Mouse (Mus musculus) spleen, adult 2 months (tissue): ENCODE data around the gene Fam173a. TPM values are rescaled to one million over a fixed set of nuclear protein-coding genes. Genes with fewer than 3 reads are reported as not detected.

Experiments
- DNase-seq, 2 experiments: peaks; one replicate each; pipeline versions ENCODE4 v3.0.0 to v3.0.0-alpha.2; 2012 to 2021; ENCODE audit warnings: low spot score in 2 of 2, low read depth in 1 of 2
- H3K27ac ChIP-seq: fragments of 200-500 bp; 2 replicates; pipeline ENCODE4 v1.5.1; 2012; ENCODE audit warnings: low read length, inconsistent platforms; ENCODE audit not compliant: insufficient read depth
- H3K27me3 ChIP-seq: fragments of 200-500 bp; 2 replicates; pipeline ENCODE4 v1.6.1; 2012; ENCODE audit warnings: mild to moderate bottlenecking, moderate library complexity, low read length, inconsistent platforms; ENCODE audit not compliant: control insufficient read depth, insufficient read depth
- H3K36me3 ChIP-seq: fragments of 200-500 bp; 2 replicates; pipeline ENCODE4 v1.6.1; 2012; ENCODE audit warnings: mild to moderate bottlenecking, low read length, inconsistent platforms; ENCODE audit not compliant: control insufficient read depth, insufficient read depth
- H3K4me1 ChIP-seq: fragments of 200-500 bp; 2 replicates; pipeline ENCODE4 v1.6.1; 2011; ENCODE audit warnings: inconsistent platforms; ENCODE audit not compliant: control insufficient read depth, insufficient read depth, insufficient read length
- H3K4me3 ChIP-seq: fragments of 200-500 bp; 2 replicates; pipeline ENCODE4 v1.5.1; 2011; ENCODE audit warnings: mild to moderate bottlenecking, inconsistent platforms; ENCODE audit not compliant: insufficient read depth, insufficient read length; ENCODE audit errors: extremely low read depth
- CTCF ChIP-seq: fragments of 200-500 bp; IDR thresholded peaks from 2 replicates; pipeline ENCODE4 v1.5.1; 2011; ENCODE audit warnings: mild to moderate bottlenecking, inconsistent platforms; ENCODE audit not compliant: insufficient read depth, insufficient read length, insufficient replicate concordance; ENCODE audit errors: extremely low read depth
- POLR2A ChIP-seq: fragments of 200-500 bp; IDR thresholded peaks from 2 replicates; pipeline ENCODE4 v1.6.1; 2011; ENCODE audit warnings: low read depth, low read length, inconsistent platforms
- WGBS: fragments of 180-500 bp; shearing (Covaris S2); methylation state at CpG from one replicate; pipeline ENCODE4 v1.1.7; 2018; 5-methylcytosine and 5-hydroxymethylcytosine counted together
- polyA plus RNA-seq: library from polyadenylated mRNA; depleted of rRNA; stranded (reverse); fragments of >200 nt; gene quantifications from 2 replicates; pipeline ENCODE4 v1.2.3, GENCODE M21; 2012

Gene Fam173a
- polyA plus RNA-seq, 1 experiment: 96.7 TPM

DNA sequence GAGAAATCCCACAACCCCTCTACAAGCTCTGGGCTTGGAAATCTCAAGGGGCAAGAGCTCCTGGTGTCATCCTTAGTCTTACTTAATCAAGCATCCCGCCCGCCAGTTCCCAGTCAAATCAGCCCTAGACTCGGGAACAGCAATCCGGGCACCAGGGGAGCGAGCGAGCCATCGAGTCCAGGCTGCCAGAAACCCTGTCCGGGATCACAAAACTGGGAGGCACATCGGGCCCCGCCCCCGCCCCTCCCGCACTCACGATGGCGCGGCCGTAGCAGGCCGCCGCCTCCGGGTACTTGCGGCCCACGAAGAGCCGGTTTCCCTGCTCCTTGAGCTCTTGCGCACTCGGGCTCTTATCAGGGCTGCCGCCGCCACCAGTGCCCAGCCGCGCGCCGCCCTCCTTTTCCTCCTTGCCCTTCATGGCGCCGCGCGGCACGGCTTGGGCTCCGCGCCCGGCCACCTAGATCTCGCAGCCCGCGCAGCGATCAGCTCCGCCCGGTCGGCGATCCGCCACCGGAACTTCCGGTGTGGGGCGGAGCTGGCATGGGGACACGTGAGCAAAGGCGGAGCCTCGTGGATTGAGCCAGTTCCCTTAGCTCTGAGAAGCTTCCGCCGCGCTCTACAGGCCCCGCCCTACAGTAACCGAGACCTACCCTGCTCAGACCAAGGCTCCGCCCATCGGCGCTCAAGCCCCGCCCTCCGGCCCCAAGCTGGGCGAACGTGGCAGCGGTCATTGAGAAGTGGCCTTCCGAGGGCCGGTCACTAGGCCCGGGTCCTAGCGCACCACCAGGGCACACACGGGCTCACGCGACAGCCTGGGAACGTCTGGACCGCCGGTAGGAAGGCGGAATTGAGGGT lies 40.0 kb upstream of the Fam173a start:
- H3K36me3 ChIP-seq: peaks cover 12% of the 10 kb centered on the region
- DNase-seq: peak; percentile 95 to 99
- no peaks in the 10 kb centered on the region for H3K27me3 ChIP-seq
- peaks cover 29% of the 10 kb centered on the region for H3K4me1 ChIP-seq
- WGBS: under 1% methylated on average over 77 of the region's 77 CpGs
- H3K27ac ChIP-seq: peak overlapping the region; percentile 86
- TF ChIP-seq CTCF: no peak
- peak; percentile 63 for TF ChIP-seq POLR2A
- H3K4me3 ChIP-seq: peak overlapping the region; percentile 90

DNA sequence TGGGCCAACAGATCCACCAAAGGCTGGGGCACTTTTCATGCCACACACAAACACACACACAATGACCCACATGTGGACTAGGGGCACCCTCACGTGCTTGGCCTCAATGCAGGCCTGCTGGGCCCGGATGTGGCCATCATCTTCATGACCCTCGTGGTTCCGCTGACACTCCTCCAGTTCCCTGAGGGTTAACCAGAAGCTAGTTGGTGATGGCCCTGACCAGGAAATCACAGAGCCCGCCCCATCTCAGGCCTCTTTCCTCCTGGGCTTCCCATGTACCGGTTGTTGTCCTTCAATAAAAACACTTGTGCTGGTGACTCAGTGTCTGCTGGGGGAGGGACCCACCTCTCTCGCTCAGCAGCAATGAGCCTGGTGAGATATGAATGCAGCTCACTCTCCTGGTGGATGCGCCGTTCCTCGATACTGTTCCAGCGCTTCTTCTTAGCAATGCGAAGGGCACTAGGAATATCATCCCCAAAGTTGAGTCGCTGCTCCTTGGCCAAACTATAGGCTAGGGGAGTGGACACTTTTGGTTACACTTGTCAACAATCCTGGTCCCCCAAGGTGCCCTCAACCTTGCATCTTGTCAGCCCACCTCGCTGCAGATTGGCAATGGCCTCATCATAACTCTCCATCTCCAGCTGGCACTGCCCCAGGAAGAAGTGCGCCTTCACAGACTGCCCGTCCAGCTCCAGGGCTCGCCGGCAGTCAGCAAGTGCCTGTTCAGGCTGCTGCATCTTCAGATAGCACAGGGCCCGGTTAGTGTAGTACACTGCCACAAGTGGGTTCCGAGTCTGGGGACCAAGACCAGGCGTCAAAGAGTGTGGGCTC lies 39.0 kb upstream of the Fam173a start:
- no peaks in the 10 kb centered on the region for H3K27me3 ChIP-seq
- peak overlapping the region; percentile 80; the same call in 1 of the 2 replicates for H3K27ac ChIP-seq
- DNase-seq: no peak
- WGBS: 54% methylated on average over 21 of the region's 21 CpGs
- peaks cover 12% of the 10 kb centered on the region for H3K36me3 ChIP-seq
- H3K4me1 ChIP-seq: peaks cover 25% of the 10 kb centered on the region; the same call in 1 of the 2 replicates
- TF ChIP-seq CTCF (no peak), POLR2A (no peak)
- H3K4me3 ChIP-seq: peak overlapping the region; percentile 89

DNA sequence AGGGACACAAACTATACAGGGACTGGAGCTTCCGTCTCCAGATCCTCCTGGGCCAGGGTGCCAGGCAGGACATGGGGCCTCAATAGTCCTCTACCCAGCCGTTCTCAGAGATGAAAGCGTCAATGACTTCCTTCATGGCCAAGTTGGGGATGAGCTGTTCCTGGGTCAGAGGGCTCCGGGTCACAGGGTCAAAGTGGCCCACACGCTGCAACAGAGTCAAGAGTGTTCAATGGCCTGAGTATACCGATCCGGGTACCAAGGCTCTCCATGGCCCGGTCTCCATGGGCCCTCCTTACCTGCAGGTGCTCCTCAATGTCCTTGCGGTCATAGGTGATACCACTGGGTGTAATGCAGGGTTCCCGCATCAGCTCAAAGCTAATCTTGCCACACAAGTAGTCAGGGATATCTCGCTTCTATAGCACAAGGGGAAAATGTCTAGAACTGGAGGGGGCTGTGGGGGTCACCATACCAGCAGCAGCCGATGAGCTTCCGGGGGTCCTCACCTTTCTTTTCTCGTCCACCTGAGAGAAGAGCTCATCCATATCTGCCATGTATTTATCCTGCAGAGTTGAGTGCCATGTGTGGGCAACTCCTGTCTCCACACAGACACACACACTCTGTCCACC lies 38.2 kb upstream of the Fam173a start:
- DNase-seq: no peak
- Histone ChIP-seq H3K4me1 (peaks cover 25% of the 10 kb centered on the region; the same call in 1 of the 2 replicates), H3K27ac (no peak overlapping the region), H3K36me3 (peaks cover 16% of the 10 kb centered on the region), H3K27me3 (no peaks in the 10 kb centered on the region), H3K4me3 (no peak overlapping the region)
- no peak for TF ChIP-seq CTCF
- TF ChIP-seq POLR2A: no peak
- WGBS: 91% methylated on average over 14 of the region's 14 CpGs

DNA sequence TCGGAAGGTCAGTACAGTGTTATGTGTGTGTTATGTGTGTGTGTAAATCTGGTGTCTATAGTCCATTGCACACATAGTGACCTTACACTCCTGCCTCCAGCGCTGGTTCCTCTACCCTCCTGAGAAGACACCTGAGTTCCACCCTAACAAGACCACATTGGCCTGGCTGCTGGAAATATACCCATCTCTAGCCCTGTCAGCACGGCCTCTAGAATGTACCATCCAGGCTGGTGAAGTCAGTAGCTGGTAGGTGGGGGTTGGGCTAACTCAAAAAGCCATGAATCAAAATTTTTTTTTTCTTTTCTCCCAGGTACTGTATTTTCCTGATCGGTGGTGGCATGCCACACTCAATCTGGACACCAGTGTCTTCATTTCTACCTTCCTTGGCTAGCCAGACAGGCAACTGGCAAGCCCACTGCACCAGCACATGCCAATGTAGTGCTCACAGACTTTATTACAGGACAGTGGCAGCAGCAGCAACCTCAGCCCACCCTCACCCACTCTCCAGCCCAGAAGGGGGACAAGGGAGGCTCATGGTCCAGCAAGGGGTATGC lies 37.6 kb upstream of the Fam173a start:
- DNase-seq: no peak
- no peak overlapping the region for H3K27ac ChIP-seq
- no peak overlapping the region for H3K4me3 ChIP-seq
- 92% methylated on average over 4 of the region's 4 CpGs for WGBS
- no peaks in the 10 kb centered on the region for H3K27me3 ChIP-seq
- peaks cover 16% of the 10 kb centered on the region for H3K36me3 ChIP-seq
- TF ChIP-seq CTCF: no peak
- no peak for TF ChIP-seq POLR2A
- H3K4me1 ChIP-seq: peaks cover 25% of the 10 kb centered on the region; the same call in 1 of the 2 replicates

DNA sequence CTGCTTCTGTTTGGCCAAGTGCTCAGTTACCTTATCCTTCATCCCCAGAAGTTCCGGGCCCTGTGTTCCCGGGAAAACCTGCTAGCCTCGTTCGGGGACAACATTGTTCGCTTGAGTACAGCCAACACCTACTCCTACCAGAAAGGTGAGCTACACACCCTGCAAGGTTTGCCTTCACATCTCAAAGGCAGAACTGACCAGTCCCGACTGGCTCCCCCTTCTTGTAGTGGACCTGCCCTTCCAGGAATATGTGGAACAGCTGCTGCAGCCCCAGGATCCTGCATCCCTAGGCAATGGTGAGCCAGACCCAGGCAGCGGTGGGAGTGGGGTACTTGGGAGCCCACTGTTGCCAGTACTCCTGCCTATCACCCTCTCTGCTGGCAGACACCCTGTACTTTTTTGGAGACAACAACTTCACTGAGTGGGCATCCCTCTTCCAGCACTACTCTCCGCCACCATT lies 36.9 kb upstream of the Fam173a start:
- TF ChIP-seq CTCF (no peak), POLR2A (no peak)
- no peaks in the 10 kb centered on the region for H3K27me3 ChIP-seq
- no peak for DNase-seq
- H3K36me3 ChIP-seq: peaks cover 16% of the 10 kb centered on the region
- 52% methylated on average over 8 of the region's 8 CpGs for WGBS
- H3K27ac ChIP-seq: no peak overlapping the region
- peak overlapping the region; percentile 66; the same call in 1 of the 2 replicates for H3K4me3 ChIP-seq
- H3K4me1 ChIP-seq: peaks cover 25% of the 10 kb centered on the region; the same call in 1 of the 2 replicates
